Mouse (Mus musculus) midbrain, postnatal 0 days (tissue): Measurements from ENCODE around the gene Mrpl16. TPM values are rescaled to one million over a fixed set of nuclear protein-coding genes. Genes with fewer than 3 reads are reported as not detected.
A peak's percentile ranks its signal among the peaks of the same experiment; 100 is the strongest.

Source experiments
- ATAC-seq: fragments of 200-750 bp; cut with Nextera tagmentation; 2 replicates; pipeline ENCODE4 v1.8.0; 2017; ENCODE audit warnings: moderate number of reproducible peaks, mild to moderate bottlenecking, moderate TSS enrichment, moderate library complexity; ENCODE audit not compliant: low FRiP score
- DNase-seq: peaks from one replicate; pipeline ENCODE4 v3.0.0-alpha.2; 2015; ENCODE audit warnings: low spot score
- H3K27ac ChIP-seq: fragments of 300-500 bp; sonication (generic); 2 replicates; pipeline ENCODE4 v1.5.1; 2014; ENCODE audit warnings: low read depth, mild to moderate bottlenecking, low read length, mixed read lengths
- H3K27me3 ChIP-seq: fragments of 300-500 bp; sonication (generic); 2 replicates; pipeline ENCODE4 v1.6.1; 2014; ENCODE audit warnings: low read length, control low read depth, mixed read lengths; ENCODE audit not compliant: insufficient read depth
- H3K36me3 ChIP-seq: fragments of 300-500 bp; sonication (generic); 2 replicates; pipeline ENCODE4 v1.6.1; 2014; ENCODE audit warnings: low read length, control low read depth, mixed read lengths; ENCODE audit not compliant: insufficient read depth
- H3K4me1 ChIP-seq: fragments of 300-500 bp; sonication (generic); 2 replicates; pipeline ENCODE4 v1.6.1; 2014; ENCODE audit warnings: mild to moderate bottlenecking, control low read depth, antibody characterized with exemption, low read length, mixed read lengths; ENCODE audit not compliant: insufficient read depth
- H3K4me2 ChIP-seq: fragments of 300-500 bp; sonication (generic); 2 replicates; pipeline ENCODE4 v1.6.1; 2014; ENCODE audit warnings: low read depth, mild to moderate bottlenecking, low read length, mixed read lengths; ENCODE audit not compliant: poor library complexity, severe bottlenecking
- H3K4me3 ChIP-seq: fragments of 300-500 bp; sonication (generic); 2 replicates; pipeline ENCODE4 v1.5.1; 2014; ENCODE audit warnings: low read depth, mild to moderate bottlenecking, low read length, moderate library complexity
- H3K9ac ChIP-seq: fragments of 300-500 bp; sonication (generic); replicated peaks from 2 replicates; pipeline ENCODE4 v1.6.1; 2014; ENCODE audit warnings: mild to moderate bottlenecking, low read length, moderate library complexity, mixed read lengths; ENCODE audit not compliant: poor library complexity, severe bottlenecking
- H3K9me3 ChIP-seq: fragments of 300-500 bp; sonication (generic); 2 replicates; pipeline ENCODE4 v1.6.1; 2016; ENCODE audit warnings: low read length, control low read depth
- CTCF ChIP-seq: IDR thresholded peaks from 2 replicates; pipeline ENCODE4 v1.5.1; 2016; ENCODE audit warnings: antibody characterized with exemption, mild to moderate bottlenecking
- WGBS: fragments of 180-500 bp; shearing (Covaris S2); extraction: QIAGEN DNeasy Blood & Tissue Kit; methylation state at CpG from one replicate; pipeline ENCODE4 v1.1.7; 2014; 5-methylcytosine and 5-hydroxymethylcytosine counted together
- polyA plus RNA-seq: library from polyadenylated mRNA; unstranded; fragments of >200 nt; fragmentation: Nextera tagmentation; extraction: Ambion mirVana; gene quantifications from 2 replicates; pipeline ENCODE4 v1.2.1, GENCODE M21; 2015
- total RNA-seq: library from RNA; depleted of rRNA; stranded (reverse); fragments of >200 nt; gene quantifications from 2 replicates; pipeline ENCODE4 v1.2.3, GENCODE M21; 2014

Gene Mrpl16
- total and polyA plus RNA-seq, 2 experiments from 2014 or later = 15.6 to 52.3 TPM

DNA sequence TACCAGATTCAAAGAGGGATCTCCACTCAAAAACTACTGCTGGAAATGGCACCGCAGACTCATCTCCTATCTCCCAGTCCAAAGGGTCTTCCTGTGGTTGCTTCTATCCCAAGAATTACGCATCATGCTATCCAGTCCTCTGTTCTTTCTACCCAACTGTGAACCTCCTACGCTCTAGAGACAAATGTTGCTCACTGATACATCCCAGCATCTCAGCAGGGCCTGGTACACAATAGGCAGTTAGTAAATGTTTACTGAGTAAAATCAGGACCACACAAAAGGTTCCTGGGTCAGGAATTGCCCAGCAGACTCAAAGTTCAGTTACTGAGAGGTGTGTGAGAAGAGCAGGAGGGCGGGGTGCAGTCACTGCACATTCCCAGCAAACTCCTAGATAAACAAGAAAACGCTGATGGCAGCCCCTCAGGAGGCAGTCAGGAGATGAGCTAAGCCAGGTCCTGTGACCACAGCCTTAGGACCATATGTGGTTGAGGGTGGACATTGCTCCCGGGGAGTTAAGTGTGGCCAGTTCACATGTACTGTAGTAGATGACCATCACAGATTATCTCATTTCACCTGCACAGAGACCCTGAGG lies 44.6 kb downstream of the Mrpl16 start:
- Histone ChIP-seq H3K27ac (no peak overlapping the region), H3K36me3 (no peaks in the 10 kb centered on the region), H3K27me3 (no peaks in the 10 kb centered on the region), H3K4me2 (no peak overlapping the region), H3K9me3 (no peaks in the 10 kb centered on the region), H3K4me3 (no peak overlapping the region), H3K4me1 (peaks cover 11% of the 10 kb centered on the region; the same call in 1 of the 2 replicates), H3K9ac (no peak overlapping the region)
- ATAC-seq (no peak), DNase-seq (no peak)
- WGBS = 79% methylated on average over 6 of the region's 6 CpGs
- no peak for TF ChIP-seq CTCF

DNA sequence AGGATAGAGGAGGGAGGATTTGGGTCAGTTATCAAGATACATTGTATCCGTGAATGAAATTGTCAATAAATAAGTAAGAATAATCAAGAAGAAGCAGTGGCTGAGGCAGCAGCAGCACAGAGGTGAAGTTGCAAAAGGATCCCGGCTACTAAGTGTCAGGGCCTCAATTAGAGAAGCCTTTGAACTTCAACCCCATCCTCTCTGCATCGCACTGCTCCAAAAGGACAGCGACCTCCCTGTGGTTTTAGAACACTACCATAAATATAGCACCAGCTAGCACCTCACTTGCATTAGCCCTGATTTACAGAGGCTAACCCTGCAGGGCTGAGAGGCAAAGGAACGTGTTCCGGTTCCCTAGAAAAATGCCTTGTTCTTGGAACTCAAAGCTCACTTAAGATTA lies 46.5 kb downstream of the Mrpl16 start:
- Histone ChIP-seq H3K4me2 (no peak overlapping the region; the same call in 1 of the 2 replicates), H3K27ac (no peak overlapping the region), H3K4me1 (peaks cover 8% of the 10 kb centered on the region; the same call in 1 of the 2 replicates), H3K9ac (no peak overlapping the region), H3K9me3 (no peaks in the 10 kb centered on the region), H3K36me3 (no peaks in the 10 kb centered on the region), H3K4me3 (no peak overlapping the region), H3K27me3 (no peaks in the 10 kb centered on the region)
- ATAC-seq (no peak), DNase-seq (no peak)
- 55% methylated on average over 6 of the region's 6 CpGs for WGBS
- TF ChIP-seq CTCF = no peak

DNA sequence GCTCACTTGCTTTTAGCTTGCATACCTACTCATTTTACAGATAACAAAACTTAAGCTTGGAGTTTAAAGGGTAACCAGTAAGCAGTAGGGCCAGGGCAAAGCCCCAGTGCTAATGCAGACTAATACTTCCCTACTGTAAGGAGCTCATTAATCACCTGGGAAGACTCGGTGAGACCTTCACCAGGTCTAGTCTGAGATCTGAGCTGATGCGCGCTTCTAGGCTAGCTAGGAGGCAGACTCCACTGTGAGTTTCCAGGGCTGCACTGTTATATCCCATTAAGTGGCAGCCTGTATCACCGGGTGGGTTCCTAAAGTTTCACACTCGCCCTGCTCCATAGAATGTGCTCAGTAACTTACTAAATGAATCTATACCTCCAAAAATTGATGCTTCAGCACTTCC lies 47.4 kb downstream of the Mrpl16 start:
- H3K27me3 ChIP-seq = no peaks in the 10 kb centered on the region
- peak overlapping the region; percentile 83 for H3K4me3 ChIP-seq
- TF ChIP-seq CTCF = no peak
- H3K27ac ChIP-seq = peak overlapping the region; percentile 70
- H3K9ac ChIP-seq = no peak overlapping the region; the same call in 1 of the 2 replicates
- peak overlapping the region; percentile 78 for H3K4me2 ChIP-seq
- no peak for ATAC-seq
- no peaks in the 10 kb centered on the region for H3K9me3 ChIP-seq
- no peak for DNase-seq
- H3K4me1 ChIP-seq = peaks cover 2% of the 10 kb centered on the region; the same call in 1 of the 2 replicates
- no peaks in the 10 kb centered on the region for H3K36me3 ChIP-seq
- WGBS = 16% methylated on average over 5 of the region's 5 CpGs

DNA sequence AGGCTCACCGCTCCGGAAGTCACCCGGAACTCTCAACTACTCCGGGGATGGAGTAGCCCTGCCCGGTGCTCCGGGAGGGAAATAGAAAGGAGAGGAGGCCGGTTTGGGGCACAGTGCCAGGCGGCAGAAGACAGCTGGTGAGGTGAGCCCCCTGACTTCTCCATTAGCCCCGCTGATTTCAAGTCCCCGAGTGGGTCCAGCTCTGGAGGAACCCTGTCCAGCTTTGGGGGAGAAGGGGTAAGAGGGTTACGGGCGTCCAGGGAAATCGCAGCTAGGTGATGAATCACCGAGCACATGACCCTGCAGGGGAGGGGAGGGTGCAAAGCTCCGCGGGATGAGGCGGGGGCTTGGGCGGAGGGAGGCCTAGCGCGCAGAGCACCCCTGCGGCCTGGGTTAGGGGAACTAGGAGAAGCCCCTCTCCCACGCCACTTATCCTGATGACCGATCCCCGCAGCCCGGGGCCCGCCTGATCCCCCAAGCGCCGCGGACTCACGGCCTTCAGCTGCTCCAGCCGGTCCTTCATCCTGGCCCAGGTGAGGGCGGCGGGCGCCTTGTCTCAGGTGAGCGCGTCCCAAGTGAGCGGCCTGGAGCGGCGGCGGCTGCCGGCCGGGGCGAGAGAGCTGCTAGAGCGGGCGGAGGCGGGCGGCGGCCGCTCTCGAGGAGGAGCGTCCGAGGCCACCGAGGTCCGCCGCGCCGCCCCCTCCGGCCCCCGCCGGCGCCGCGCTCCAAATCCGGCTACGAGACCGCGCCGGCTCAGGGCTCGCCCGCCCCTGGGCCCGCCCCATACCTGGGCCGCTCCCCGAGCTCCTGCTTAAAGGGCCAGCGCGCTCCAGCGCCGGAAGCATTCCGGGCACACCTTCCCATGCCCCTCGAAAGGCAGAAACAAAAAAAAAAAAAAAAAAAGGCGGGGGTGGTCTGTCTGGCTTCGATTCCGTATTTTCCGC lies 48.3 kb downstream of the Mrpl16 start:
- TF ChIP-seq CTCF = no peak
- H3K27ac ChIP-seq = peak overlapping the region; percentile 70
- peak overlapping the region; percentile 83 for H3K4me3 ChIP-seq
- H3K4me2 ChIP-seq = peak overlapping the region; percentile 78
- WGBS = 0% methylated on average over 64 of the region's 83 CpGs
- peak overlapping the region; percentile 81 for H3K9ac ChIP-seq
- H3K36me3 ChIP-seq = no peaks in the 10 kb centered on the region
- H3K27me3 ChIP-seq = no peaks in the 10 kb centered on the region
- no peaks in the 10 kb centered on the region for H3K9me3 ChIP-seq
- H3K4me1 ChIP-seq = peaks cover 2% of the 10 kb centered on the region; the same call in 1 of the 2 replicates
- ATAC-seq = peak; percentile 82
- DNase-seq = peak; percentile 45

DNA sequence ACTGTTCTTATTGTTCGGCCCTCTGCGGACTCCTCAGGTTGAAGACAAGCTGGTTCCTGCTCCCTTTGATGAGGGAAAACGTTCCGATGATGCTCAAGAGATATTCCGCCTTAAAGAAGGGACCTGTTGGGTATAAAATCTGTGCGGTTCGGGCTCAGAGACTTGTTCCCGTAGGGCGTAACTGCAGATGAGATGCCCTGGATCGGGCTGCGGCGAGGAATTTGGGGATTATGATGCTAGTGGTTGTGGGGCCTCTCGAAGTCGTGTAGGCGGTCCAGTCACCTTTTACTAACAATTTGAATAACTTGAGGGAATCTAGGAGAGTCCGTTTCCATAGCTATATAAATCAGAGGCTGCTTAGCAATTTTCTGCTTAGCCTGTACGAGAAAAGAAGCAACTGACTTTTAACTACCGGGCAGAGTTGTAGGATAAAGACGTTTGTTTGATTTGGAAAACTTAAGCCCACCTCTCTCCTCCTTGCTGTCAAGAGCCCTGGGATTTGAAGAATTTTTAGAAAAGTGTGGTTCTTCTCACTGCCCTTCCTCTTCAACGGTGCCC lies 49.0 kb downstream of the Mrpl16 start, which contains the start of gene Stx3:
Gene Stx3, minus strand, starts transcription at position 261 of the 558 bp plus-strand sequence.
- no peak for ATAC-seq
- under 1% methylated on average over 20 of the region's 20 CpGs for WGBS
- no peak for DNase-seq
- Histone ChIP-seq H3K9me3 (no peaks in the 10 kb centered on the region), H3K27me3 (no peaks in the 10 kb centered on the region), H3K4me2 (peak within 1 kb of the TSS; percentile 78), H3K4me1 (no peaks in the 10 kb centered on the region; the same call in 1 of the 2 replicates), H3K9ac (peak within 1 kb of the TSS; percentile 81), H3K27ac (peak within 1 kb of the TSS; percentile 70), H3K4me3 (peak within 1 kb of the TSS; percentile 83), H3K36me3 (no peaks in the 10 kb centered on the region)
- no peak for TF ChIP-seq CTCF
